Mouse (Mus musculus): ENCODE results near the gene Gapvd1. TPM values are rescaled to one million over a fixed set of nuclear protein-coding genes. Genes with fewer than 3 reads are reported as not detected.

Gapvd1 gene
- polyA plus RNA-seq, 1 experiment from 2014 or later: 84.6 TPM

- Histone ChIP-seq H3K27me3 (no peaks in the 10 kb centered on the region), H3K36me3 (peaks cover 66% of the 10 kb centered on the region), H3K4me3 (replicated peaks) (no peak overlapping the region), H3K9ac (no peak overlapping the region), H3K9me3 (replicated peaks) (no peaks in the 10 kb centered on the region), H3K4me2 (no peak overlapping the region), H3K4me1 (no peaks in the 10 kb centered on the region), H3K27ac (no peak overlapping the region)
- ATAC-seq (replicated peaks; ENCODE audit: low FRiP score): no peak
- WGBS: 93% methylated on average over 8 of the region's 8 CpGs
These were observed 78.0 kb downstream of the Gapvd1 start for GRCm38 (mm10) chr2:34677061-34677460.

GRCm38 (mm10) chr2:34673846-34674245, 81.2 kb downstream of the Gapvd1 start:
- no peak for ATAC-seq (replicated peaks; ENCODE audit: low FRiP score)

GRCm38 (mm10) chr2:34671385-34672026, 83.5 kb downstream of the Gapvd1 start:
- H3K27ac ChIP-seq: peak overlapping the region; percentile 72

More at GRCm38 (mm10) chr2:34673846-34674245, 81.2 kb downstream of the Gapvd1 start:
- 90% methylated on average over 11 of the region's 11 CpGs for WGBS
- H3K36me3 ChIP-seq: peaks cover 52% of the 10 kb centered on the region
- no peak overlapping the region for H3K9ac ChIP-seq
- H3K4me1 ChIP-seq: peaks cover 17% of the 10 kb centered on the region; the same call in 1 of the 2 replicates
- no peaks in the 10 kb centered on the region for H3K27me3 ChIP-seq
- no peak overlapping the region for H3K4me3 ChIP-seq (replicated peaks)
- no peak overlapping the region for H3K27ac ChIP-seq
- no peaks in the 10 kb centered on the region for H3K9me3 ChIP-seq (replicated peaks)
- H3K4me2 ChIP-seq: no peak overlapping the region

GRCm38 (mm10) chr2:34670470-34670869, 84.6 kb downstream of the Gapvd1 start:
- Histone ChIP-seq H3K4me2 (no peak overlapping the region), H3K4me3 (replicated peaks) (no peak overlapping the region), H3K27ac (no peak overlapping the region), H3K4me1 (peaks cover 23% of the 10 kb centered on the region; the same call in 1 of the 2 replicates), H3K9me3 (replicated peaks) (no peaks in the 10 kb centered on the region), H3K27me3 (peaks cover 6% of the 10 kb centered on the region; the same call in 1 of the 2 replicates), H3K36me3 (peaks cover 19% of the 10 kb centered on the region), H3K9ac (no peak overlapping the region)
- 84% methylated on average over 6 of the region's 6 CpGs for WGBS
- no peak for ATAC-seq (replicated peaks; ENCODE audit: low FRiP score)

More at GRCm38 (mm10) chr2:34671385-34672026, 83.5 kb downstream of the Gapvd1 start:
- Histone ChIP-seq H3K36me3 (peaks cover 28% of the 10 kb centered on the region), H3K4me2 (peak overlapping the region; percentile 86), H3K9ac (peak overlapping the region; percentile 62), H3K4me1 (peaks cover 23% of the 10 kb centered on the region; the same call in 1 of the 2 replicates), H3K9me3 (replicated peaks) (no peaks in the 10 kb centered on the region), H3K27me3 (peaks cover 6% of the 10 kb centered on the region; the same call in 1 of the 2 replicates), H3K4me3 (replicated peaks) (peak overlapping the region; percentile 51)
- 31% methylated on average over 31 of the region's 31 CpGs for WGBS
- ATAC-seq (replicated peaks; ENCODE audit: low FRiP score): peak; percentile 70

GRCm38 (mm10) chr2:34669203-34669746, 85.8 kb downstream of the Gapvd1 start:
- Histone ChIP-seq H3K9ac (no peak overlapping the region), H3K9me3 (replicated peaks) (no peaks in the 10 kb centered on the region), H3K27ac (no peak overlapping the region), H3K36me3 (peaks cover 10% of the 10 kb centered on the region; the same call in 1 of the 2 replicates), H3K4me1 (peaks cover 23% of the 10 kb centered on the region; the same call in 1 of the 2 replicates), H3K4me2 (no peak overlapping the region), H3K27me3 (peaks cover 6% of the 10 kb centered on the region; the same call in 1 of the 2 replicates), H3K4me3 (replicated peaks) (no peak overlapping the region)
- ATAC-seq (replicated peaks; ENCODE audit: low FRiP score): no peak
- 54% methylated on average over 8 of the region's 8 CpGs for WGBS

GRCm38 (mm10) chr2:34668440-34669191, 86.4 kb downstream of the Gapvd1 start:
- H3K27me3 ChIP-seq: peaks cover 6% of the 10 kb centered on the region; the same call in 1 of the 2 replicates
- H3K36me3 ChIP-seq: peaks cover 5% of the 10 kb centered on the region; the same call in 1 of the 2 replicates
- WGBS: 39% methylated on average over 17 of the region's 17 CpGs
- no peak for ATAC-seq (replicated peaks; ENCODE audit: low FRiP score)
- H3K27ac ChIP-seq: no peak overlapping the region
- peaks cover 23% of the 10 kb centered on the region; the same call in 1 of the 2 replicates for H3K4me1 ChIP-seq
- H3K4me3 ChIP-seq (replicated peaks): no peak overlapping the region
- no peak overlapping the region for H3K9ac ChIP-seq
- H3K4me2 ChIP-seq: no peak overlapping the region
- H3K9me3 ChIP-seq (replicated peaks): no peaks in the 10 kb centered on the region

- ATAC-seq (replicated peaks; ENCODE audit: low FRiP score): no peak
- no peaks in the 10 kb centered on the region for H3K36me3 ChIP-seq
- no peak overlapping the region for H3K9ac ChIP-seq
- H3K4me3 ChIP-seq (replicated peaks): no peak overlapping the region
- peaks cover 6% of the 10 kb centered on the region; the same call in 1 of the 2 replicates for H3K27me3 ChIP-seq
- no peak overlapping the region for H3K4me2 ChIP-seq
- H3K27ac ChIP-seq: no peak overlapping the region
- no peaks in the 10 kb centered on the region for H3K9me3 ChIP-seq (replicated peaks)
- H3K4me1 ChIP-seq: peaks cover 23% of the 10 kb centered on the region; the same call in 1 of the 2 replicates
- 39% methylated on average over 10 of the region's 10 CpGs for WGBS
These were observed 87.2 kb downstream of the Gapvd1 start for GRCm38 (mm10) chr2:34667820-34668219.

GRCm38 (mm10) chr2:34647410-34647809, 107.6 kb downstream of the Gapvd1 start:
- Histone ChIP-seq H3K4me2 (peak overlapping the region; percentile 87; the same call in 1 of the 2 replicates), H3K36me3 (no peaks in the 10 kb centered on the region), H3K9ac (no peak overlapping the region), H3K4me1 (peaks cover 23% of the 10 kb centered on the region), H3K27ac (no peak overlapping the region), H3K9me3 (replicated peaks) (no peaks in the 10 kb centered on the region), H3K4me3 (replicated peaks) (no peak overlapping the region), H3K27me3 (no peaks in the 10 kb centered on the region)
- ATAC-seq (replicated peaks; ENCODE audit: low FRiP score): no peak
- 56% methylated on average over 11 of the region's 11 CpGs for WGBS

- Histone ChIP-seq H3K4me3 (replicated peaks) (peak overlapping the region; percentile 49), H3K4me1 (peaks cover 23% of the 10 kb centered on the region), H3K9ac (no peak overlapping the region), H3K36me3 (no peaks in the 10 kb centered on the region), H3K27me3 (no peaks in the 10 kb centered on the region), H3K27ac (no peak overlapping the region), H3K4me2 (peak overlapping the region; percentile 87), H3K9me3 (replicated peaks) (no peaks in the 10 kb centered on the region)
- WGBS: 15% methylated on average over 5 of the region's 5 CpGs
- no peak for ATAC-seq (replicated peaks; ENCODE audit: low FRiP score)
These were observed 108.5 kb downstream of the Gapvd1 start for GRCm38 (mm10) chr2:34646541-34646865.

- Histone ChIP-seq H3K27me3 (no peaks in the 10 kb centered on the region), H3K4me1 (peaks cover 23% of the 10 kb centered on the region)
These were observed 109.0 kb downstream of the Gapvd1 start for GRCm38 (mm10) chr2:34645851-34646540.

More at GRCm38 (mm10) chr2:34645851-34646540, 109.0 kb downstream of the Gapvd1 start:
- 11% methylated on average over 21 of the region's 21 CpGs for whole genome bisulfite sequencing
- peak; percentile 88 for ATAC-seq (replicated peaks; ENCODE audit: low FRiP score)
- Histone ChIP-seq H3K9ac (peak overlapping the region; percentile 15), H3K9me3 (replicated peaks) (no peaks in the 10 kb centered on the region), H3K4me3 (replicated peaks) (peak overlapping the region; percentile 49), H3K36me3 (no peaks in the 10 kb centered on the region), H3K4me2 (peak overlapping the region; percentile 87), H3K27ac (no peak overlapping the region)

Data from kidney, embryonic 15.5 days (tissue).